Mouse (Mus musculus) frontal cortex, postnatal 10 days (tissue): ENCODE measurements around the gene C530008M17Rik.

Source experiments
- DNase-seq, 2 experiments: peaks; one replicate each; pipeline ENCODE4 v3.0.0; 2022; ENCODE audit warnings: low spot score in 2 of 2, mixed read lengths in 1 of 2

C530008M17Rik gene

GRCm38 (mm10) chr5:76702104-76702503 lies 45.8 kb downstream of the C530008M17Rik start:
- DNase-seq = no peak

DNA sequence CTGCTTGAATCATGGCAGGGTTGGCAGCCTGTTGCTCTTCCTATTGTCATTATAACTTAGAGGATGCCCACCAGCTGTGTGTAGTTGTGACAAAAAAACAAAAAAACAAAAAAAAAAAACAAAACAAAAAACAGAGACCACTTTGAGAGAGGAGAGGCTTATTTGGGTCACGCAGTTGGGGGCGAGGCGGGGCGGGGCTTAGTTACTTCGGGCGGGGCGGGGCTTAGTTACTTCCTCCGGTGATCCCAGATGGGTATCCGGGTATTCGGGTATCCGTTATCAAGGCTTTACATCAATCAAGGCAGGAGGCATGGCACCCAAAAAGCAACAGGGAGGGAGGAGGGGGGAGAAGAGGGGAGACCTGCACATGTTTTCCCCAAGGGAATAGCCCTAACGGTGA lies 46.3 kb downstream of the C530008M17Rik start:
- DNase-seq = no peak

DNA sequence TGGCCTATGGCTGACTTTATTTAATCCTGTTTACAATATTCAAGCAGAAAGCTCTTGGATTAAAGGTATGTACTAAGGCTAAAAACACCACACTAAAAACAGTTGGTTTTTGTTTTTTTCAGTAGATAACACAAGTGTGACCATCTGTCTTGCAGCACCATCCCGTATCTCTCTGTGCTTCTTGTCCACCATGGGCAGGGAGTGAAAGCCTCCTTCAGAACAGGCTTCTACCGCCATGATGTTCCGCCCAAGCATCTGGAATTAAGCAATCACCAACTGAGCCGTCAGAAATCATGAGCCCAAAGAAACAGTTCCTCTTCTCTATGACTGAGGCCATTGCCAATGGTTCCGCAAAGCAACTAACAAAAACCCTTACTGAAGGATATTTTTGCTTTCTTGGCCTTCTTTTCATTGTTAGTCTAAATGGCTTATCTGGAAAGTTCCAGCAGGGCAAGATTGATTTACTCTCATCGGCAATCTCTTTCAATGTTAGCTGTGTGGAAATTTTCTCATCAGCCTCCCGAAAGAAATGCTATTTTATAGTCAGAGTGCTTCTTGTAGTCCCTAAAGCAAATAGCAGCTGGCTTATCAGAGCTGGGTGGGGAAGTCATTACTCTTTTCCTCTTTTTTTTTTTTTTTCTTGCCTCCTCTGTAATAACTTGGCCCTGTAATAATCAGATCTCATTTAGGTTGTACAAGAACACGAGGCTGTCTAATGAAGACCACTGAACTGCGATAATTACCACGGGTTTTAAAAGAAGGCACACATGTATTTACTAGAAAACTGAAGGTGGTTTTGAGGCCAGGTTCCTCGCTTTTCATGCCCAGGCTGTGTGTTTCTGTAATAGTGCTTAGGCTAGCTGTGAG lies 49.2 kb downstream of the C530008M17Rik start:
- no peak for DNase-seq

DNA sequence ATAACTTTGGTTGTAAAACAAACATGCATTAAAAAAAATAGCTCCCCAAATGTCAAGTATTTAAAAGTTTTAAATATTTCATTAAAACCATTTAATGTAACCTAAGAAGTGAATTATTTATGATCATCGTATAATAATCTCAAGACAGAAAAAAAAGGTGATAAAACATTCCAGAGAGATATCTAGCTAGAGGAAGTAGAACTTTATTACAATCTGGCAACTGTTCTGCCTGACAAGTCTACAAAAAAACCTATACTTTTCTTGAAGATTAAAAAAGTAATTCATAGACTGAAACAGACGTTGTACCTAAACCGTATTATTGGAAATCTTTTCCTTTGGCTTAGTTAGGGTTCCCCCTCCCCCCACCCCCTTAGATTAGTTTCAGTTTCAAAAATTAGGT lies 50.8 kb downstream of the C530008M17Rik start:
- no peak for DNase-seq

DNA sequence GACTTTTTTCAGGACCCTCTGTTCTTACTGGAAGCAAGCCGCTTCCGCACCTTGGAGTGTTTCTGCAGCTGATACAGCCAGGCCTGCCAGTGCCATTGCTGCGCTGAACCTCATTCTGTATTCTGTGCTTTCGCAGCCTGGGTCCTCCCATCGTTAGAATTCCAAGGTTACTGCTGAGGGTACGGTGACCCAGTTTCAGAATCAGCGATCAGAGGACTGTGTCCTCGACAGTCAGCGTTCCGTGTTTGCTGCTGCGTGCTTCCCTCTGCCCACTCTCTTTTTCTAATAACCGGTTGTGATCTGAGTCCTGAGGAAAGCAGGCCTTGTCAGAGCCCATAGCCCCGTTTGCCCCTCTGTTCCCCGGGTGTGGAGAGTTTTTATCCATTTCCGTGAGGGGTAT lies 51.7 kb downstream of the C530008M17Rik start:
- DNase-seq = no peak

DNA sequence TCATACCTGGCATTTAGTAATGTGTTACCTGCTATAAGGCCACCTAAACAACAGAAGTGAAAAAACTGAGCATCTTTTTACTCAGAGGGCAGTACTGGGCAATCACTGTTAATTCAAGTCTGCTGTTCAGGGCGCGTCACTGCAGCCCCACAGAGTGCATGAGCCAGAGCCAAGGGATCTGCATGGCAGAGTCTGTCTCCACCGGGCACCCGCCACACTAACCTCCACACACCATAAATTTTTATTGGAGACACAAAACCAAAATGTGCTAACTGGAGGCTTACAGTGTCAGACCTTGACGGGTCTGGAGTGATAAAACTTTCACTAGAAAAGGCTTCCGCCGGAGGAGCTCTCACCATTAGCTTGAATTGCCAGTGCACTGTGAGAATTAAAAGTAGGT lies 57.4 kb downstream of the C530008M17Rik start:
- DNase-seq = no peak

- DNase-seq = no peak
Measured at GRCm38 (mm10) chr5:76719954-76720353, 63.6 kb downstream of the C530008M17Rik start.

GRCm38 (mm10) chr5:76724878-76725277 lies 68.6 kb downstream of the C530008M17Rik start:
- DNase-seq = no peak

- no peak for DNase-seq
Measured at GRCm38 (mm10) chr5:76726518-76727103, 70.3 kb downstream of the C530008M17Rik start.

- no peak for DNase-seq
Measured at GRCm38 (mm10) chr5:76733055-76733641, 76.8 kb downstream of the C530008M17Rik start.

DNA sequence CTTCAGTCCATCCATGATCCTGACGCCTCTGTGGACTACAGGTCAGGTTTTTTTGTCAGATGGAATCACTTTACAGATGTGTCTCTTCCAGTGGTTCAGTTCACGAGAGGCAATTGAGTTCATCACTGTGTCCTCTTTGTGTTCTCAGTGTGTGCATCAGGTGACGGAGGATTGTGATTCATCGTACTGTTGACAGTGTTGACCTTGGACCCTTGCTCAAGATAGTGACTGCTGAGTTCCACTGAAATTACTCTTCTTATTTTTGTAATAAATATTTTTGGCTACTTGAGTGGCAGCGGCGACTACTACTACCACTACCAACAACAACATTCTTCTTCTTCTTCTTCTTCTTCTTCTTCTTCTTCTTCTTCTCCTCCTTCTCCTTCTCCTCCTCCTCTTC lies 85.2 kb downstream of the C530008M17Rik start:
- DNase-seq = no peak

DNA sequence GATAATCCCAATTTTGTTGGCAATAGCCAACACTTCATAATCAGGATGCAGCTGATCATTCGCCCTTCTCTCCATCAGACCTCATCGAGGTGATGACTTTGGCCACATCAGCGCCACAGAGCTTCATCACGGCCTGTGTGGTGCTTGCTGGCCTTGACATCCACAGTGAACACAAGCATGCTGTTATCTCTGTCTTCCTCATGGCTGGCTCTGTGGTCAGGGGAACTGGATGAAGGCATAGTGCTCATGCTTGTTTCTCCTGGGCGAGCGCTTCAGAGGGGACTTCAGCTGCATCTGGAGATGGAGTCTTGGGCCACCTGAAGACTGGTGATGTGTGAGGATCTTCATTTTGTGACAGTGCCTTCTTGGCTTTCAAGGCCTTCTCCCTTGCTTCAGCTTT lies 85.8 kb downstream of the C530008M17Rik start:
- DNase-seq = no peak

DNA sequence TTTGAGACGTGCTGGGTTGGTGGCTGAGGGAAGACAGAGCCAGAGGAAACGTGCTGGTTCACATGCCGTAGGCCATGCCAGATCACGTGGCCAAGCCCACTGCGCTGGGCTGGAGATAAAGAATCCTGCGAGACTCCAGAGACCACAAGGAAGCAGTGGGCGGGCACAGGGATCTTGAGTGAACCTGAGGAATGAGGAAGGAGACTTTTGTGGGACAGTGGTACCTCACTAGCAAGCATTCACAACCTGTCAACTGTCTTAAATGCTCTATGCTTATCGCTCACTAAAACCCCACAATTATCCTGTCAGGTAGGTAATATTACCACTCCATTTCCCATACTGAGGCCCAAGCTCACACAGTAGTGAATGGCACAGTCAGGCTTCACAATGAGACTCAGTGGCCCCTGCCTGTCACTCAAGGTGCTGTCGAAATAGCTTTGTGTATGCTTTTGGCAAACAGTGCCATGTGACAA lies 88.5 kb downstream of the C530008M17Rik start:
- DNase-seq = no peak

DNA sequence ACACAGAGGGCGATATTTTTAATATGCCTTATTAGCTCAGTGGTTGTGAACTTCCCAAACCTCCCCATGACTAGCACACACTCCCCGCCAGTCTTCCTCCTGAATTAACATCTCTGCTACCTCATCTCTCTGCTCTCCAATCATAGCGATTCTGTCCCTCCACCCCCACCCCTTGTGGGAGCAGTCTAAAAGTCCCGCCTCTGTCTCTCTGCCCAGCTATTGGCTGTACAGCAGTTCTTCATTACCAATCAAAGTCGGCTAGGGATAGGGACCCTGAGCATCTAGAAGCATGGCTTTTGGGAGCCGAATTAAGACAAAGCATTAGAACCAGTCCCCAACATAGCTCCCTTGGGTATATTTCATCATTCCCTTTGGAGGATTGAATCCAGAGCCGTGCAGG lies 91.5 kb downstream of the C530008M17Rik start:
- no peak for DNase-seq

DNA sequence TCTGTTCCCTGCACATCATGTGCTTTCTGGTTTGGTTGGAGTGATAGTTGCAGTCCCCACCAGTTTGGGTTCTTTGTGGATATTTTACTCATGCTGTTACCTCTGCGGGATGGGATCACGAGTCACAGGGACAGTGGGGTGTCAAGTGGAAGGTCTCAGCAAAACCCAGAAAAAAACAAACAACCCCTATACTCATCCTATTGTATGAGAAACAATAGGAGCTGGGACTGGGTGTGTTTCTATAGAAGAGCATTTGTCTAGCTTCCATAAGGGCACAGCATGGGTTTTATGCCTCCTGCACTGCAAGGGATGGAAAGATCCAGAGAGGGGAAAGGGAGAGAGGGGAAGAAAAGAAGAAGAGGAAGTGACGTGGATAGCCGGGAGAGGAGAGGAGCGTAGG lies 96.0 kb downstream of the C530008M17Rik start:
- DNase-seq = no peak

- DNase-seq = no peak
Measured at GRCm38 (mm10) chr5:76760349-76760748, 104.0 kb downstream of the C530008M17Rik start.

- no peak for DNase-seq
Measured at GRCm38 (mm10) chr5:76762030-76762698, 105.9 kb downstream of the C530008M17Rik start.

GRCm38 (mm10) chr5:76763148-76763701 lies 106.9 kb downstream of the C530008M17Rik start:
- no peak for DNase-seq

- no peak for DNase-seq
Measured at GRCm38 (mm10) chr5:76763731-76764130, 107.4 kb downstream of the C530008M17Rik start.

GRCm38 (mm10) chr5:76769014-76769413 lies 112.7 kb downstream of the C530008M17Rik start:
- DNase-seq = no peak

- no peak for DNase-seq
Measured at GRCm38 (mm10) chr5:76769572-76769971, 113.3 kb downstream of the C530008M17Rik start.

DNA sequence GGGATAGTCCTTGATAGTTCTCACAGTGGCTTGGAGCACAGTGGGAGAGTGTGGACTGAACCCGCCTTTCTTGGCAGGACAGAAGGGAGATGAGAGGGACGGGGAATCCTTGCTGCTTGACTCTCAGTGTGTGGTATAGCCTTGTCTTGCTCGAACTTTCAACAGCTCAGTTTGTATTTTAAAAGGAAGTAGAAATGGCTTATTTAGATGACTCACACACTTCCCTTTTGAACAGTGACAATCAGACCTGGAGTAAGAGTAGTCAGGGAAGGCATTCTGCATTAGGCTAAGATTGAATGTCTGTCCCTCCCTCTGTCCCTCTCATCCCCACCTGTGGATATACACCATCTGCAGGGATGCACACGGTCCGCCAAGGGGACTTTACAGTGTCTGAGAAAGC lies 115.1 kb downstream of the C530008M17Rik start:
- DNase-seq = no peak
